Mouse (Mus musculus) ES-Bruce4 (cell line): ENCODE measurements around the gene Clcn1.

Experiments used
- CTCF ChIP-seq: IDR thresholded peaks from one replicate; pipeline ENCODE4 v1.8.1; 2011; ENCODE audit warnings: low read depth, low read length
- POLR2A ChIP-seq: IDR thresholded peaks from one replicate; pipeline ENCODE4 v1.8.1; 2011; ENCODE audit warnings: low read length; ENCODE audit not compliant: insufficient read depth

DNA sequence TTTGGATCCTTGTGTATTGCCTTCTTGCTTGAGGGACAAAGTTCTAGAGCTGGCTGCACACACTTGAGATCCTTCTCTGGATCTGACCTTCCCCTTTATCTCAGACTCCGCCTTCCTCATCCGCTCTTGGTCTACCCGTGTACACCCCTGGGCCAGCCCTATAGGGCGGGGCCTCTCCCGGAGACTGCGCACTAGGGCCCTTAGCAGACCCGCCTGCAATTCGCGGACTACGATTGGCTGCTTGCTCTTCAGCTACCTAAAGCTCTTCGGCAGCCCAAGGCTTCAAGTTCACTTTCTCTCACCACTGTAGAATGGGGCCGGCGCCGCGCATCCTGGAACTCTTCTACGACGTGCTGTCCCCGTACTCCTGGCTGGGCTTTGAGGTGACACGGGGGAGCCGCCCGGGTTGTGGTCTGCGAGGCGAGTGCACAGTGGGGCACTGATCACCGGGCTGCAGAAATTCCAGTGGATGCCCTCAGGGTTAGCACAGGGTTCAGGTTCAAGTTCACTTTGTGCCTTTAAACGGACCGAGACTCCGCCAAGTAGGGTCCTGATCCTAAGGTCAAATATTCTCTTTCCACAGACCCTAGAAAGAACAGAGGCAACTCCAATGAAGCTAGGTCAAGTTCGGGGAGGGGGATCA is 40.7 kb upstream of the Clcn1 start, which contains the start of gene Gstk1:
- TF ChIP-seq CTCF (no peak), POLR2A (no peak)
